Mouse (Mus musculus): ENCODE measurements at regions not wholly inside any gene's neighbourhood (a gene's known extent, or its start where the extent isn't known, plus 50 kb on each side); places are given as distances from the start of the nearest gene placed in this dataset.

GRCm38 (mm10) chrX:19199531-19199930, 281.6 kb downstream of the Tex13c3 start:
- no peak for DNase-seq (ENCODE audit: low spot score in 2 of 2)

DNA sequence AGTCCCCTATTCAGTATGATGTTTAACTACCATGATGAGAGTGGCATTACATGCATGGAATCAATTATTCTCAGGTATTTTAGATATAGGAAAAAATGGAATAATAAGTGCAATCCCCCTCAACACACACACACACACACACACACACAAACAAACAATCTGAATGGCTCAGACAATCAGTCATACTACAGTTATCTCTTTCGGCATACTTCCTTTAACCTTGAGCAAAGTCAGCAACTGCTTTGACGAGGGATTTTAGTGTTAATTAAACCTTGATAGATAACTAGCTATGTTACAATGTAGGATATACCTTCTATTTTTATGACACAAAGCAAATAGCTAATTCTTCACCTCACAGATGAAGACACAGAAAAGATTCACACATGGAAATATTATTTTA, 312.1 kb downstream of the Tex13c3 start:
- DNase-seq (ENCODE audit: low spot score in 2 of 2), result no peak

DNA sequence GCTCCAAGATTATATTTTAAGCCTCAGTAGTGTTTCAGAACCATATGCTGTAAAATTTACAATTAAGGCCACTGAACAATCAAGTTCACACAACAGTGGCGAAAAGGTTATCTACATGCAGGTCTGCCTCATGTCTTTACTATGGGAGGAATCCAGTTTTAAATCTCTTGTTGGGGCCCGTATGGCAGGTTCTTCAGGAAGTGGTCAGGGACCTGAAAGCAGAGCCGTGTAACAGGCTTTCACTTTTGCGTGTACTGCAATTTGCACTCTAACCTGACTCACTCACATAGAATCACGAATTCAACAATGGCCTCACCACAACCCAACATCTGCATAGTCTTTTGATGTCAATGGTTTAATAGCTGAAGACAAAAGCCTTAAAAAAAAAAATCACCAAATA, 312.6 kb downstream of the Tex13c3 start:
- DNase-seq (ENCODE audit: low spot score in 2 of 2), result no peak

DNA sequence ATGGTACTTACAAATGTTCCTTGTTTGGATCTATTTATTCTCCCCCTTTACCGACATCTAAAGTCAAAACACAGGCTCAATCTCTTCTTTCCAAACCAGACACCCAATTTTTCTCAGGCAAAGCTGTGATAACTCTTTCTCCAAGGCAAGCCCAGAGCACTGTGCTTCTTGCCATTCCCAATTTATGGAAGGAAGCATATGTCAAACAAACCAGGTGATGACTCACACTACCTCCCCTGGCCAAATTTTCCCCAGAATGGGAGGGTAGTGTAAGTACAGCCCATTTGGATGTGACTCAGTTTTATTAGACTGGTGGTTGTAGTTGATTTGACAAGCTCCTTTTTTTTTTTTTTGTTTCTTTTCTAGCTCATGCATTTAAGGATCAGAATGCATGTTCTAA, 313.0 kb downstream of the Tex13c3 start:
- no peak for DNase-seq (ENCODE audit: low spot score in 2 of 2)

DNA sequence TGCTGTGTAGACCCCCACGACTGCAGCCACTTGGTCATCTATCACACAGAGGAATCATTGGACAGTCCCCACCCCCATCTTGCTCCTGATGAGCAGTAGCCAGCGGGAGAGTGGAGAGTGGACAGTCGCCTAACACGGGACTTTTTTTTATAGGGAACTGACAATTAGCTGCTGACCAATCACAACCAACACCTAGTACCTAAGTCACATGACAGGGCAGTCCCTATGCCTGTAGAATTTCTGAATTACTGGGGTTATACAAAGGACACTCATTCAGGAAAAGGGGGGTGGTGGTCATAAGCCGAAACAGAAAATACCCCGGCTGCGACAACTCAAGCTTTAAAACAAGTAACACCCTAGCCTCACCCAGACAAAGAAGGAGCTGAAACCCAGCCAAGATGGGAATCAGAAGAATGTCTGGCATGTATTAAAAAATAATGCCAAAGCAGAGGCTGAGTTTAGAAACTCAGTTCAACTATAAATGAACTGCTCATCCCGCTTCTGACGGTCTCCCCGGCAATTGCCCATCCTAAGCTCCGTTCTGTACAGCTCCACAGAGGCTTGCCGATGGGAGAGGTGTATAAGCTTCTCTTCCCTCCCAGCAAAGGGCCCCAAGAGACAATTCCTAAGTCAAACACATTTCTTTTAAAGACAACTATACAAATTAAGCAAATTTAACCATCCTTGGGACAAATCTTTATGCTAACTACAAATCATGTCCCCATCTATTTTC, 313.8 kb downstream of the Tex13c3 start:
- DNase-seq (ENCODE audit: low spot score in 2 of 2), result peak in 1 of 2 experiments; percentile 13

GRCm38 (mm10) chrX:19165891-19166644, 315.1 kb downstream of the Tex13c3 start:
- DNase-seq (ENCODE audit: low spot score in 2 of 2), result no peak

GRCm38 (mm10) chrX:19164151-19164550, 317.0 kb downstream of the Tex13c3 start:
- no peak for DNase-seq (ENCODE audit: low spot score in 2 of 2)

DNA sequence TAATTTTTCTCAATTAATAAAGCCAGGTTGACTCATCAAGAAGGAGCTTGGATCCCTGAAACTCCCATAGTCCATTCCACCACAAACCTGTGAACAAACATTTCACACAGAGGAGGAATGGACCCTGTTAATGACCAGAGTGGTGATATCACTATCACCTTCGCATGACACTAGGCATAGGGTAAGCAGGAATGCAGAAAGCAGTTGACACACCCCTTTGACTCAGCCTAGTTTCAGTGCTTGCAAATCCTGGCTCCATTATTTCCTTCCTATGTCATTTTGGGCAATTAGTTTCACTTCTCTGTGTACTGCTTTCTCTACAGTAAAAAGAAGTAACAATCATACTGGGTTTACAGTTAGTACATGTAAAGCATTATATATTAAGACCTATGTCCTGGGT, 318.2 kb downstream of the Tex13c3 start:
- DNase-seq (ENCODE audit: low spot score in 2 of 2), result no peak

DNA sequence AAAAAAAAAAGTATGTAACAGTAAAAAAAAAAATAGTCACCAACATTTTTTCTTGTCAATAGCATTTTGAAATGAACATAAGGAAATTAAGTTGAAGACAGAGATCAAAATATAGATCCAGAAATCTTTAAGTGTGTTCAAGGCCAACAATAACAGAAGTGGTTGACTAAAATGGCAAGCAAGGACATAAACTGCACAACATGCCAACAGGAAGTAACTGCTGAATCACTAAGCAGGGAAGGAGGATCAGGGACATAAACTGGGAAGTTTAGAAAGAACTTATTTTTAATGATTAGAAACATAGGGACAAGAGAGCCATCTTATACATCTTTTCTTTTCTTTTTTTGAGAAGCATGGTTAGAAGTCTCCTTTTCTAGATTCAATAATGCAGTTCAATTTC, 318.8 kb downstream of the Tex13c3 start:
- no peak for DNase-seq (ENCODE audit: low spot score in 2 of 2)

DNA sequence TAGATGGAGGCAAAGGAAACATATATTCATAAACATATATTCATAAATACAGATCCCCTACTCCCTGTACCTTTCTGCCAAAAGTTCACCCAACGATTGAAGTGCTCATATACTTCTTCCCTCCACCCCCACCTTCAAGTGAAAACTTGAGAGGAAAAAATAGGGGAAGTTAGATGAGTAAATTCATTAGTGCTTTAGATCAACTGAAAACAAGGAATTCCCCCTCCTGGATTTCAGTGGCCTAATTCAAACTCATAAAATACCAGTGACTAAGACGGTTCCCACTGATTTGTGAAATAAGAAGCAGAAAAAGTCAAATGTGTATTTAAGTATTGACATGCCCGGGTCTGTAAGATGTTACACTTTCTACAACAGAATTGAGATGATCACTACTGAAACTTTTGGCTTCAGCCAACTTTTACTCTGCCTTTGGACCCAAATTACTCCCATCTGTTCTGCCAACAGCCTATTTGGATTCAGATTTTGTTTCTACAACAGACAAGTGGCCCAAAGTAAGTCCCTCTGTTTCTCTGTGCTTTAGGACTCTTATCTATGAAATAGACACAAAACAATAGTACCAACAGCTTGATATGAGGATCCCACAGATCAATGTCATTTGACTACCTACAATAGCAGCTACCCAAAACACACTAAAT, 320.7 kb downstream of the Tex13c3 start:
- DNase-seq (ENCODE audit: low spot score in 2 of 2), result no peak

DNA sequence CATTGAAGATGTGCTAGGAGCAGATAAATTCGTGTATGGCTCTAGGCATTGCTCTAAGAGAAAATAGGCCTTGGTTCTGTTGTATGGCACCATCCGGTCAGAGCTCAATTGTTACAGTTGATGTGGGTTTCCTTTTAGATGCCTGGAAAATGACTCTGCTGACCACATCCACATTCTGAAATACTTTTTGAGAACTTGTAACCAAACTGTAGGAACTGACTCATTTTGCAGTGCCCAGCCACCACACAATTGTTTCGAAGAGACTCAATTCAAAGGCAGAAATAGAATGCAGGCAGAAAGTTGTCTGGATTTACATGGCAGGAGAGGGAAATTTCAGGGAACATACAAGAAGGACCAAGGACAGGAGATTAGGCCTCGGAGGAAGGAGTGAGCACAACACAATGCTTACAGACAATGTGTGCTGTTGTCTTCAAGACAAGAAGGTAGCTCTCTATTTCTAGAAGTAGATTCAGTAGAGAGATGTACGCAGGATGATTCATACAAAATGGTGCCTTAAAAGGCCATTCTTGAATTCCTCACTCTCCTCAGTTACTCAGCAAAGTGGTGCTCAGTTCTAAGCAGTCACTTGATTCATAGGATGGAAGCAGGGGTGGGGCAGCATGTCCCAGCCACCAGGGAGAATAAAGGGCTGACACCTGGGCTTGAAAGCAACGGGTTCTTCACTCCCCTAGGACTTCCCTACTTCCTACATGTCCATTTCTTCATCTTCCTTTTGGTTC, 323.5 kb downstream of the Tex13c3 start:
- DNase-seq (ENCODE audit: low spot score in 2 of 2), result no peak

- no peak for DNase-seq (ENCODE audit: low spot score in 2 of 2)
Observed at GRCm38 (mm10) chrX:19153619-19154018, 327.5 kb downstream of the Tex13c3 start.

DNA sequence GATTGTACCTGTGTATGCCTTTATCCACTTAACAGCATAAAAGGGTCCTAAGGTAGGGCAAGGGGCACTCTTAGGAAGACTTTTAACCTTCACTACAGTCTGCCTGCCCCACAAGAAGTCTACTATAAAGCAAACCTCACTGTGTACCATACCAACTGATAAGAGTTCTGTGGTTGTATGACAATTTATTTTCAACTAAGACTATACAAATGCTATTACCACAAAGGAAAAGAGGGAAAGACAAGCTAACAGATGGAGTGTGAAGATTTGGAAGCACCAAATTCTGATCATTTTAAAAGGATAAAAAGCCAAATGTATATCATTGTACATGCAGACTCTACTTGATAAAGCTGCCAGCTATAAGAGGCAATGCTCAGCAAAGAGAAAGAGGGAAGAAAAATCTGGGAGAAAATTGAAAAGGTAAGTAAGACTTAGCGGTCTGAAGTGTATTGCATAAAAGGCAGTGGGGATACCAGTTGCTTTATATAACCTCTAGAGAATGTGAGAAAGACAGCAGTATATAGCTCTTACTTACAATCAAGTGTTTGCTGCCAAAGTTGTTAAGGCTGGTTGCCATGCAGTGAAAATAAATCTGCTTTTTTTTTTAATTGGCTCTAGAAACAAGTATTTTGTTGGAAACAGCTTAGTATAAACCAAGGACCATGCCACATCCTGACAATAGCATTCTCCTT, 328.8 kb downstream of the Tex13c3 start:
- no peak for DNase-seq (ENCODE audit: low spot score in 2 of 2)

GRCm38 (mm10) chrX:19150606-19151005, 330.5 kb downstream of the Tex13c3 start:
- DNase-seq (ENCODE audit: low spot score in 2 of 2), result no peak

GRCm38 (mm10) chrX:19148672-19149071, 332.4 kb downstream of the Tex13c3 start:
- no peak for DNase-seq (ENCODE audit: low spot score in 2 of 2)

DNA sequence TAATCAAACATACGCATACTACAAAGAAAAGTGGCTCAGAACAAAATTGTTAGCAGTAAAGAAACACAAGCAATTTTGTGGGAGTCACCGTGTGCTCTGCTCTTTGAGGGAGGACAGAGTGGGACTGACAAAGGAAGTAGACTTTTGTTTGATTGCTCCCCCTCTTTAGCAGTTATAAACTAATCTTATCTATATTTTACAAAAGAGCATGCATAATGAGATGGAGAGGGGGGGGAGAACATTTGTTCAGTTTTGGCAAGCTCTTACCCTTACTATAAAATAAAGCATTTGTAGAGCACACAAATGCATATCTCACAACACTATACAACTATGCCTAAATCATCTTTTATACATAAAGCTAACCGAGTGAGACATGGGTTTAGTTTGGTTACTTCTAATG, 332.9 kb downstream of the Tex13c3 start:
- DNase-seq (ENCODE audit: low spot score in 2 of 2), result no peak

DNA sequence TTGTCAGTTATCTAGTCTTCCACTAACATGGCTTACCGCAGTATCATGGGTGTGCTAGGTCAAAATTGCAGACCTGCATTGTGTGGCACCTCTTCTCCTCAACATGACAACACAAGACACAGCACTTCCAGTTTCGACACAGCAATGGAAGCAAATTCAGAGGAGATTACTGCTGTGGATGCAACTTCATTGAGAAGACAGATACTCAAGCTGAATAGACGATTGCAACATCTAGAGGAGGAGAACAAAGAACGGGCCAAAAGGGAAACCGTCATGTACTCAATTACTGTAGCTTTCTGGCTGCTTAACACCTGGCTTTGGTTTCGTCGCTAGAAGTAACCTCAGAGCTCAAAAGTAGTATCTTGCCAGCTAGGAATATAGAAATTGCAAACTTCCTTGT, 368.4 kb downstream of the Tex13c3 start:
- DNase-seq (ENCODE audit: low spot score in 2 of 2), result no peak

DNA sequence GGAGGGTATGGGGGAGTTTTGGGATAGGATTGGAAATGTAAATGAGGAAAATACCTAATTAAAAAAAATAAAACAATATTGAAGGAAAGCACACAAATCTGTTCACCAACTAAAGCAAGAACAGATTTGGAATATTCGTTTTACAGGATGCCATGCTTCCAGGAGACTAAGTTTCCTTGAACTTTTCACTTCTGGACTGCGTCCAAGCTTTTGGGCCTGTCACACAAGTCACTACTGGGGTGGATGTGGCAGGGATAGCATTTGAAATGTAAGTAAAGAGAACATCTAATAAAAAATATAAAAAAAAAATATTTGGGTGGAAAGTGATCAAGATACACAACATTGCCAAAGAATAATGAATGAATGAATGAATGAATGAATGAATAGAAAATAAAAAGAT, 378.2 kb downstream of the Tex13c3 start:
- DNase-seq (ENCODE audit: low spot score in 2 of 2), result no peak

GRCm38 (mm10) chrX:19095960-19096359, 385.2 kb downstream of the Tex13c3 start:
- no peak for DNase-seq (ENCODE audit: low spot score in 2 of 2)

- no peak for DNase-seq (ENCODE audit: low spot score in 2 of 2)
Observed at GRCm38 (mm10) chrX:19084435-19084834, 396.7 kb downstream of the Tex13c3 start.

DNA sequence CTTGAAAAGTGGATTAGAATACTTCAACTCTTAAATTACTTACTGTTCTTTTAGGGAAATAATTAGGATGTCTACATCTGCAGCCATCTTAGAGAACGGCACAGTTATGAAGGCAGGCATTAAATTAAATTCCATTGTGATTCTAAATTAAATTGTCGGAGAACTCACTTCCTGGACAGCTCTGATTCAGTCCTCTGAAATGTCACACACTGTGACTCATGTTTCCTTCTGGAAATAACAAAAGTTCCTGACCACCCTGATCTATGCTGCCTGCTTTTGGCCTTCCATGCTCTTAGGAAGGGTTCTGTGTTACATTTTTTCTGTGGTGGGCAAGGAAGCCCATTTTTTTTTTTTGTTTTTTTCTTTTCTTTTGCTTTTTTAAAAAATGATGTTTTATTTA, 401.1 kb downstream of the Tex13c3 start:
- DNase-seq (ENCODE audit: low spot score in 2 of 2), result no peak
